Mouse (Mus musculus): ENCODE measurements around the gene Mtg1.

Gene Mtg1

GRCm38 (mm10) chr7:140190435-140190834 lies 53.1 kb downstream of the Mtg1 start:
- DNase-seq, result no peak

GRCm38 (mm10) chr7:140192445-140192844 lies 55.1 kb downstream of the Mtg1 start:
- DNase-seq, result no peak

- no peak for DNase-seq
Observed at GRCm38 (mm10) chr7:140192851-140193250, 55.5 kb downstream of the Mtg1 start.

GRCm38 (mm10) chr7:140194031-140194430 lies 56.7 kb downstream of the Mtg1 start:
- no peak for DNase-seq

GRCm38 (mm10) chr7:140196002-140196401 lies 58.6 kb downstream of the Mtg1 start:
- DNase-seq, result no peak
